Mouse (Mus musculus) stomach, postnatal 0 days (tissue): ENCODE data around the gene Gm43517. TPM values are rescaled to one million over a fixed set of nuclear protein-coding genes. Genes with fewer than 3 reads are reported as not detected.

Source experiments
- ATAC-seq: fragments of 200-750 bp; cut with Nextera tagmentation; 2 replicates; pipeline ENCODE4 v1.8.0; 2017; ENCODE audit not compliant: low FRiP score, low TSS enrichment
- DNase-seq: peaks from one replicate; pipeline ENCODE4 v3.0.0-alpha.2; 2016; ENCODE audit warnings: low spot score
- H3K27ac ChIP-seq: fragments of 300-500 bp; sonication (generic); replicated peaks from 2 replicates; pipeline ENCODE4 v1.5.1; 2014; ENCODE audit warnings: mild to moderate bottlenecking, control low read depth
- H3K27me3 ChIP-seq: fragments of 300-500 bp; sonication (generic); 2 replicates; pipeline ENCODE4 v1.6.1; 2014; ENCODE audit warnings: low read length; ENCODE audit not compliant: control insufficient read depth, insufficient read depth
- H3K36me3 ChIP-seq: fragments of 300-500 bp; sonication (generic); 2 replicates; pipeline ENCODE4 v1.6.1; 2014; ENCODE audit warnings: low read length, mixed read lengths; ENCODE audit not compliant: control insufficient read depth, insufficient read depth
- H3K4me1 ChIP-seq: fragments of 300-500 bp; sonication (generic); replicated peaks from 2 replicates; pipeline ENCODE4 v1.6.1; 2014; ENCODE audit warnings: antibody characterized with exemption; ENCODE audit not compliant: control insufficient read depth, insufficient read depth
- H3K4me2 ChIP-seq: fragments of 300-500 bp; sonication (generic); replicated peaks from 2 replicates; pipeline ENCODE4 v1.6.1; 2014; ENCODE audit warnings: low read depth, mild to moderate bottlenecking, control low read depth, moderate library complexity
- H3K4me3 ChIP-seq: fragments of 300-500 bp; sonication (generic); 2 replicates; pipeline ENCODE4 v1.5.1; 2014; ENCODE audit warnings: low read depth, low read length, control low read depth
- H3K9ac ChIP-seq: fragments of 300-500 bp; sonication (generic); 2 replicates; pipeline ENCODE4 v1.6.1; 2014; ENCODE audit warnings: mild to moderate bottlenecking, low read length, control low read depth, mixed read lengths
- H3K9me3 ChIP-seq: fragments of 300-500 bp; sonication (generic); 2 replicates; pipeline ENCODE4 v1.6.1; 2016; ENCODE audit warnings: low read length; ENCODE audit not compliant: control insufficient read depth
- CTCF ChIP-seq: IDR thresholded peaks from 2 replicates; pipeline ENCODE4 v1.5.1; 2016; ENCODE audit warnings: antibody characterized with exemption, low read depth, mild to moderate bottlenecking, moderate library complexity
- EP300 ChIP-seq: optimal IDR thresholded peaks from 2 replicates; pipeline ENCODE3; 2016; ENCODE audit warnings: antibody characterized with exemption
- WGBS: fragments of 180-500 bp; shearing (Covaris S2); extraction: QIAGEN DNeasy Blood & Tissue Kit; methylation state at CpG from one replicate; pipeline ENCODE4 v1.1.7; 2014; 5-methylcytosine and 5-hydroxymethylcytosine counted together
- polyA plus RNA-seq: library from polyadenylated mRNA; unstranded; fragments of >200 nt; fragmentation: Nextera tagmentation; extraction: Ambion mirVana; gene quantifications from 2 replicates; pipeline ENCODE4 v1.2.1, GENCODE M21; 2015

Gm43517 gene
- polyA plus RNA-seq: not detected in 2 replicates

- Histone ChIP-seq H3K9me3 (no peaks in the 10 kb centered on the region), H3K36me3 (no peaks in the 10 kb centered on the region), H3K27ac (no peak within 1 kb of the TSS), H3K4me2 (peak within 1 kb of the TSS; percentile 46), H3K4me1 (peaks cover 3% of the 10 kb centered on the region; the same call in 1 of the 2 replicates), H3K27me3 (peaks cover 41% of the 10 kb centered on the region), H3K4me3 (peak within 1 kb of the TSS; percentile 35), H3K9ac (no peak within 1 kb of the TSS)
- peak; percentile 60 for DNase-seq
- TF ChIP-seq EP300: no peak
- TF ChIP-seq CTCF: peak; percentile 40; the same call in 1 of the 2 replicates
- WGBS: 2% methylated on average over 64 of the region's 75 CpGs
- ATAC-seq: peak; percentile 69
Observed at GRCm38 (mm10) chr12:49384876-49385630, at the start of gene Gm43517. Gene Gm43517, plus strand, starts transcription at chr12:49385174.

DNA sequence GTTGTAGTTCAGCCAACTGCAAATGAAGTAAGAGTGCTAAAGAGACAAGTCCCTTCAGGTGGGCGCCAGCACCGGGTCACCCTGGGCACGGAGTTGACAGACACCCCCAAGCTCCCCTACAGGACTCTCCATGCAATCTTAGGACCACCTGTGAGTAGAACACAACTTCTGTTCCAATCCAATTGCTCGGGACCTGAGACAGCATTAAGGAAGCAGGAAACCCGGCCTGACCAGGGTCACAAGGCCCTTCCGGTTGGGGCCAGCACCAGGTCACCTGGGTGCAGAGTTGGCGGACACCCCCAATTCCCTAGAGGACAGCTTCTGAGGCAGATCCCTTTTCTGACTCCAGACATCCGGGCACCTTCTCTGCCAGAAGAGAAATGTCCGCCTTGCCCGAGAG, 35.3 kb upstream of the Gm43517 start:
- Histone ChIP-seq H3K27ac (no peak overlapping the region), H3K4me1 (no peaks in the 10 kb centered on the region), H3K27me3 (no peaks in the 10 kb centered on the region), H3K9me3 (no peaks in the 10 kb centered on the region), H3K4me2 (no peak overlapping the region), H3K36me3 (no peaks in the 10 kb centered on the region), H3K9ac (no peak overlapping the region), H3K4me3 (no peak overlapping the region)
- TF ChIP-seq CTCF: no peak
- no peak for TF ChIP-seq EP300
- DNase-seq: no peak
- ATAC-seq: no peak
- WGBS: 86% methylated on average over 10 of the region's 10 CpGs

DNA sequence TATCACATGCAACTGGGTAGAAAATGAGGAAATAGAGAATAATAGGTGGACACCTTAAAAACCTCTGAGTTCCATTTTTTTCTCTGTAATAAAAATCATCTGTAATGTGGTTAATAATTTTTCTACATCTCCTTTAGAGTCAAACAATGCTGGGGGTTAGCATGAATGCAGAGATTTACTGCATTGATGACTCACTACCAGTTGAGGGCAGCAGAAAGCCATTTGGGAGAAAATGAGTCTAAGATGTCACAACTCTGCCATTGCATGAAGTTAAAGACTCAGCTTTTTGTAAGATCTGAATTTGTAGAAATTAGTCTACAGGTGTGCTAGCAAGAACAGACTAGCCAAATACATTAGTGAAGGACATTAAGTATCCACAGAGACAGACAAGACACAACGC, 16.0 kb upstream of the Gm43517 start:
- Histone ChIP-seq H3K9ac (no peak overlapping the region), H3K36me3 (no peaks in the 10 kb centered on the region), H3K4me1 (no peaks in the 10 kb centered on the region), H3K4me2 (no peak overlapping the region), H3K27ac (no peak overlapping the region), H3K9me3 (no peaks in the 10 kb centered on the region), H3K4me3 (no peak overlapping the region), H3K27me3 (peaks cover 5% of the 10 kb centered on the region; the same call in 1 of the 2 replicates)
- DNase-seq (no peak), ATAC-seq (no peak)
- TF ChIP-seq EP300: no peak
- TF ChIP-seq CTCF: peak; percentile 67
- WGBS: 47% methylated on average over 1 of the region's 1 CpGs

- peaks cover 20% of the 10 kb centered on the region; the same call in 1 of the 2 replicates for H3K27me3 ChIP-seq
- no peak overlapping the region for H3K4me2 ChIP-seq
- no peak overlapping the region for H3K9ac ChIP-seq
- no peaks in the 10 kb centered on the region for H3K36me3 ChIP-seq
- no peak overlapping the region for H3K27ac ChIP-seq
- H3K4me1 ChIP-seq: no peaks in the 10 kb centered on the region
- no peaks in the 10 kb centered on the region for H3K9me3 ChIP-seq
- no peak overlapping the region for H3K4me3 ChIP-seq
- TF ChIP-seq CTCF: peak; percentile 67
- TF ChIP-seq EP300: no peak
- ATAC-seq (no peak), DNase-seq (no peak)
Observed at GRCm38 (mm10) chr12:49372170-49372569, 12.8 kb upstream of the Gm43517 start.

- Histone ChIP-seq H3K27ac (no peak overlapping the region), H3K4me1 (no peaks in the 10 kb centered on the region), H3K9ac (no peak overlapping the region), H3K4me2 (no peak overlapping the region), H3K36me3 (no peaks in the 10 kb centered on the region), H3K27me3 (peaks cover 24% of the 10 kb centered on the region; the same call in 1 of the 2 replicates), H3K9me3 (no peaks in the 10 kb centered on the region), H3K4me3 (no peak overlapping the region)
- DNase-seq (no peak), ATAC-seq (no peak)
- 28% methylated on average over 5 of the region's 5 CpGs for WGBS
- TF ChIP-seq EP300 (no peak), CTCF (no peak)
Observed at GRCm38 (mm10) chr12:49373176-49373575, 11.8 kb upstream of the Gm43517 start.

- WGBS: 4% methylated on average over 24 of the region's 24 CpGs
- H3K9me3 ChIP-seq: no peaks in the 10 kb centered on the region
- ATAC-seq: no peak
Observed at GRCm38 (mm10) chr12:49373821-49374605, 11.0 kb upstream of the Gm43517 start.

More at GRCm38 (mm10) chr12:49373821-49374605, 11.0 kb upstream of the Gm43517 start:
- Histone ChIP-seq H3K36me3 (no peaks in the 10 kb centered on the region), H3K27me3 (peaks cover 24% of the 10 kb centered on the region; the same call in 1 of the 2 replicates), H3K9ac (no peak overlapping the region), H3K4me3 (peak overlapping the region; percentile 21), H3K4me2 (peak overlapping the region; percentile 42), H3K27ac (no peak overlapping the region), H3K4me1 (no peaks in the 10 kb centered on the region)
- TF ChIP-seq CTCF: no peak
- TF ChIP-seq EP300: no peak
- no peak for DNase-seq
